Mouse (Mus musculus) stomach, embryonic 16.5 days (tissue): ENCODE data around the gene Sfxn5. TPM values are rescaled to one million over a fixed set of nuclear protein-coding genes. Genes with fewer than 3 reads are reported as not detected.

Source experiments
- ATAC-seq: fragments of 200-750 bp; cut with Nextera tagmentation; 2 replicates; pipeline ENCODE4 v1.8.0; 2017; ENCODE audit warnings: moderate number of reproducible peaks, moderate TSS enrichment; ENCODE audit not compliant: insufficient read depth, low FRiP score
- H3K27ac ChIP-seq: fragments of 300-500 bp; sonication (generic); 2 replicates; pipeline ENCODE4 v1.5.1; 2014; ENCODE audit warnings: low read length
- H3K27me3 ChIP-seq: fragments of 300-500 bp; sonication (generic); 2 replicates; pipeline ENCODE4 v1.6.1; 2014; ENCODE audit warnings: low read length, control low read depth, mixed read lengths; ENCODE audit not compliant: control insufficient read depth, insufficient read depth
- H3K36me3 ChIP-seq: fragments of 300-500 bp; sonication (generic); 2 replicates; pipeline ENCODE4 v1.6.1; 2014; ENCODE audit warnings: low read length; ENCODE audit not compliant: control insufficient read depth, insufficient read depth
- H3K4me1 ChIP-seq: fragments of 300-500 bp; sonication (generic); 2 replicates; pipeline ENCODE4 v1.6.1; 2014; ENCODE audit warnings: low read length, control low read depth, mixed read lengths; ENCODE audit not compliant: control insufficient read depth, insufficient read depth
- H3K4me2 ChIP-seq: fragments of 300-500 bp; sonication (generic); 2 replicates; pipeline ENCODE4 v1.6.1; 2014; ENCODE audit warnings: low read depth, low read length, mixed read lengths
- H3K4me3 ChIP-seq: fragments of 300-500 bp; sonication (generic); replicated peaks from 2 replicates; pipeline ENCODE4 v1.5.1; 2014; ENCODE audit warnings: mild to moderate bottlenecking, low read length
- H3K9ac ChIP-seq: fragments of 300-500 bp; sonication (generic); 2 replicates; pipeline ENCODE4 v1.6.1; 2014; ENCODE audit warnings: low read length
- H3K9me3 ChIP-seq: fragments of 300-500 bp; sonication (generic); replicated peaks from 2 replicates; pipeline ENCODE4 v1.6.1; 2016; ENCODE audit warnings: low read length, control low read depth; ENCODE audit not compliant: control insufficient read depth
- WGBS: fragments of 180-500 bp; shearing (Covaris S2); extraction: QIAGEN DNeasy Blood & Tissue Kit; methylation state at CpG from one replicate; pipeline ENCODE4 v1.1.7; 2014; 5-methylcytosine and 5-hydroxymethylcytosine counted together
- microRNA-seq: library from miRNA; unstranded; fragments of <30 nt; microRNA quantifications from one replicate; pipeline ENCODE4, GENCODE M21; 2016
- polyA plus RNA-seq: library from polyadenylated mRNA; unstranded; fragments of >200 nt; fragmentation: Nextera tagmentation; extraction: Ambion mirVana; gene quantifications from 2 replicates; pipeline ENCODE4 v1.2.1, GENCODE M21; 2015

The Sfxn5 gene
- polyA plus RNA-seq, 1 experiment from 2014 or later, result 11.0 TPM

- Histone ChIP-seq H3K4me2 (no peak overlapping the region), H3K9me3 (no peaks in the 10 kb centered on the region; the same call in 1 of the 2 replicates), H3K27me3 (peaks cover 9% of the 10 kb centered on the region), H3K9ac (no peak overlapping the region), H3K36me3 (no peaks in the 10 kb centered on the region), H3K4me1 (no peaks in the 10 kb centered on the region), H3K4me3 (no peak overlapping the region), H3K27ac (no peak overlapping the region)
- ATAC-seq, result no peak
- WGBS, result 70% methylated on average over 3 of the region's 3 CpGs
Observed at GRCm38 (mm10) chr6:85179569-85179968, 153.7 kb downstream of the Sfxn5 start.

GRCm38 (mm10) chr6:85165440-85165921, 167.7 kb downstream of the Sfxn5 start:
- Histone ChIP-seq H3K27ac (no peak overlapping the region), H3K27me3 (no peaks in the 10 kb centered on the region), H3K9ac (no peak overlapping the region), H3K4me1 (no peaks in the 10 kb centered on the region), H3K36me3 (no peaks in the 10 kb centered on the region), H3K4me2 (no peak overlapping the region), H3K9me3 (no peaks in the 10 kb centered on the region), H3K4me3 (no peak overlapping the region)
- ATAC-seq, result no peak
- WGBS, result 54% methylated on average over 11 of the region's 11 CpGs

Small RNAs within 50 kb of the gene (microRNA-seq; reads per million reads assigned to microRNA genes)
- not detected for gene Mir705

Other genes with a start within 250 kb of the Sfxn5 start
- gene Spr, start 195.7 kb downstream of the Sfxn5 start, polyA plus RNA-seq, result 63.6 and 63.7 TPM in 2 replicates
- not detected in 2 replicates for gene Emx1, start 146.0 kb downstream of the Sfxn5 start, polyA plus RNA-seq
- gene Rab11fip5, start 41.2 kb upstream of the Sfxn5 start, polyA plus RNA-seq, result 10.1 and 10.2 TPM in 2 replicates
- not detected in 2 replicates for gene Noto, start 90.5 kb upstream of the Sfxn5 start, polyA plus RNA-seq
- 41.6 and 43.1 TPM in 2 replicates for gene Smyd5, start 98.6 kb upstream of the Sfxn5 start, polyA plus RNA-seq
- 415 and 427 TPM in 2 replicates for gene Cct7, start 118.1 kb upstream of the Sfxn5 start, polyA plus RNA-seq
- gene Pradc1, start 118.5 kb upstream of the Sfxn5 start, polyA plus RNA-seq, result 39.1 and 39.4 TPM in 2 replicates
- 0.17 and 0.22 TPM in 2 replicates for gene Fbxo41, start 169.6 kb upstream of the Sfxn5 start, polyA plus RNA-seq
- gene Egr4, start 180.2 kb upstream of the Sfxn5 start, polyA plus RNA-seq, result not detected in 2 replicates